Mouse (Mus musculus) erythroid progenitor cell, adult 5-6 weeks (primary cell): Measurements from ENCODE around the gene Polr2l. TPM values are rescaled to one million over a fixed set of nuclear protein-coding genes. Genes with fewer than 3 reads are reported as not detected.
"Not testable (repeated sequence)": the region's sequence is repeated elsewhere in the genome, so short reads cannot be mapped to it uniquely, and the experiment has no call there.

Source experiments
- ATAC-seq: replicated peaks from 2 replicates; pipeline ENCODE4 v1.8.0; 2016; ENCODE audit warnings: moderate number of reproducible peaks, mild to moderate bottlenecking, moderate TSS enrichment, inconsistent platforms; ENCODE audit not compliant: poor library complexity, low FRiP score, severe bottlenecking
- total RNA-seq, 2 experiments: library from RNA; stranded (forward) in 1 of 2; stranded (reverse) in 1 of 2; fragments of 150-400 nt in 1 of 2; fragments of 186-747, 209-891 nt in 1 of 2; gene quantifications; 2 replicates each; pipeline versions ENCODE4 v1.2.3 to v1.2.4; 2015 to 2017; ENCODE audit warnings: low replicate concordance in 2 of 2

Polr2l gene
- total RNA-seq, 2 experiments from 2014 or later, result 6.7 to 14.4 TPM

DNA sequence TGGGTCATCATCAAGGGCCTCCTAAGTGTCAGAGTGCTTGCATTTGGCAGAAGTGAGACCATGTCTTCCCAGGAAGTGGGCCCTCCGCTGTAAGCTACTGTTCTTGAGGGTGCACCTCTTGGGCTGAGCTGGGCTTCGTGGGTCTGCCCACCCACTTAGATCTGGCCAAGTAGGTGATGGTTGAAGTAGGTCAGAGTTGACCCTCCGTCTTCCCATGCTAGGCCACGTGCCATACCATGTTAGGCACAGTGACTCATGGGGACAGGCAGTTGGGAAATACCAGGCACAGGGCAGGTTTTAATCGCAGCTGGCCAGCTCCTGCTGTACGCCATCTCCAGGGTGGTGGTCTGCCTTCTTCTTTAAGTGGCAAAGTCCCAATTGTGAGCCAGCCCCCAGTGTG is 18.2 kb downstream of the Polr2l start:
- no peak for ATAC-seq

DNA sequence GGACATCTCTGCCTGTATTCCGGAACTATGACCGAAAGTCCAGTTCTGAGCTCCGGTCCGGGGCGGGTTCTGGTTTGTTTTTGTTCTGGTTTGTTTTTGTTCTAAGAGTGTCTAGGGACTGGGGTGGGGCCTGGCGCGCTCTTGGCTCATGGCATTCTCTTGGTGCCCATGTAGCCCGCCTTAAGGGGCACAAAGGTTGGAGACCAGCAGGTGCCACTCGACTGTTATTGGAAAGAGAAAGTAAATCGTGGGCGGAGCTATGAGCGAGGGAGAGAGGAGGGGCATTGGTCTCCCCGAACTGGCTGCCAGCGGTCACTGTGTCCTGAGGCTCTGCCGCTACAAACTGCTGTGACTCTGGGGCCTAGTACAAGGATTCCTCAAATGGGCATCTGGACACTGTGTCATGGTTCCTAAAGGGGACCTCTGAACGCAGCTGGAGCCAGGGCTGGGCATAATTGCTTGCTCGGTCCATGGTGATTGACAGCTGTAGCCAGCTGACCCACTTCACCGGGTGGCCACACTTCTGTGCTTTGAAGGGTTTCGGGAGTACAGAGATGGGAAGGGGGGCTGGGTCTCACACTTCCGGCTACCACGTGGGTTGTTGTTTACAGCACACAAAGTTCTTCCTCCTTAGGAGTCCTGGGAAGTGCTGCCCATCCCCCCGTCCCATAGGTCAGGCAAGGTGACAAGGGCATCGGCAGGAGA is 19.2 kb downstream of the Polr2l start:
- peak; percentile 73 for ATAC-seq

DNA sequence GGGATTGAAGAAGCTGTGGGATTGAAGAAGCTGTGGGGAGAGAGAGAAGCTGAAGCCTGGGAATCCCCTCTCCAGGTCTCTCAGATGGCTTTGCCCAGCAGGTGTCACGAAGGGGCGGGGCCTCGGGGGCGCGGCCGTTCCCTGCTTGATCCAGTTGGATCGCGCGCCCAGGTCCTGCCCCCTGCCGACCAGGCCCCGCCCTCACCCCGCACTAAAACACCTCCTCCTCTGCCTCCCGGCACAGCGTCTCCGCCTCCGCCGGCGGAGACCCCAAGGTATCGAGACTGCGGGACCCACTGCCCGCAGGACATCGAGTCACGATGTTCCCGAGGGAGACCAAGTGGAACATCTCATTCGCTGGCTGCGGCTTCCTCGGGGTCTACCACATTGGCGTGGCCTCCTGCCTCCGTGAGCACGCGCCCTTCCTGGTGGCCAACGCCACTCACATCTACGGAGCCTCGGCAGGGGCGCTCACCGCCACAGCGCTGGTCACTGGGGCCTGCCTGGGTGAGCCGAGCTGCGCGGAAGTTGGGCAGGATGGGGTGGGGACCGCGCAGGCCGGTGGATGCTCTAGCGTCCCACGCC is 19.9 kb downstream of the Polr2l start, which contains the start of gene Pnpla2:
Gene Pnpla2, plus strand, starts transcription at position 232 of the 585 bp plus-strand sequence.
- ATAC-seq, result peak; percentile 87

DNA sequence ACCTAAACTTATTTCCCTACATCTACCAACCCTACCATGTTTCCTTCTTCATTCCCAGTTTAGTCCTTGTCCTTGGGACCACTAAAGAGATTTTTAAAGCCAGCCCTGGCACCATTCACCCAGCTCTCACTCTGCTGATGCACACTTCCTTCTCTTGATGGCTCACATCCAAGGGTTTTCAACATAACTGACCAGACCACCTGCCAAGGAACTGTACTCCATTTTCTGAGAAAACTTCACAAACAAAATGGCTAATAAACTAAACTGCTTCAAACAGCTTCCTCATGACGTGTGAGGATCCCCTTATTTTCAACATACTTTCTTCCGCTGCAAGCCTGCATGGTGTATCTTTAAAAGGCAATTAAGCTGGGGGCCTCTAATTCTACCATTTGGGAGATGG is 21.3 kb downstream of the Polr2l start:
- no peak for ATAC-seq

DNA sequence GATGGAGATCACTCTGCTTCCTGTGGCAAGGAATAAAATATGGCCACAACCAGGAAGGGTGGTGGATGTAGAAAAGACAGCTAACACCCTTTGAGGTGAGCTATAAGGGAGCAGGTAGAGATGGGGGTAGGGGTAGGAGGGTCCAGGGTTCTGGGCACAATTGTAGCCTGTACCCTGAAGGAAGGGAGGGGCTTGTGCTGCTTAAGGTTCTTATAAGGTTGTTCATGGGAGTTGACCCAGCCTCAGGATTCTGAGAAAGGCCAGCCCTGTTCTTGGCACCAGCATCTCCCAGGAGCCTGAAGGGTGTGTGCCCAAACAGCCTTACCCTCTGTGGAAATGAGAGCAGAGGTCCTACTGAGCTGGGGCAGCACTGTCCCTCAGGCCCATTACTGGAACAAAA is 23.0 kb downstream of the Polr2l start:
- no peak for ATAC-seq

DNA sequence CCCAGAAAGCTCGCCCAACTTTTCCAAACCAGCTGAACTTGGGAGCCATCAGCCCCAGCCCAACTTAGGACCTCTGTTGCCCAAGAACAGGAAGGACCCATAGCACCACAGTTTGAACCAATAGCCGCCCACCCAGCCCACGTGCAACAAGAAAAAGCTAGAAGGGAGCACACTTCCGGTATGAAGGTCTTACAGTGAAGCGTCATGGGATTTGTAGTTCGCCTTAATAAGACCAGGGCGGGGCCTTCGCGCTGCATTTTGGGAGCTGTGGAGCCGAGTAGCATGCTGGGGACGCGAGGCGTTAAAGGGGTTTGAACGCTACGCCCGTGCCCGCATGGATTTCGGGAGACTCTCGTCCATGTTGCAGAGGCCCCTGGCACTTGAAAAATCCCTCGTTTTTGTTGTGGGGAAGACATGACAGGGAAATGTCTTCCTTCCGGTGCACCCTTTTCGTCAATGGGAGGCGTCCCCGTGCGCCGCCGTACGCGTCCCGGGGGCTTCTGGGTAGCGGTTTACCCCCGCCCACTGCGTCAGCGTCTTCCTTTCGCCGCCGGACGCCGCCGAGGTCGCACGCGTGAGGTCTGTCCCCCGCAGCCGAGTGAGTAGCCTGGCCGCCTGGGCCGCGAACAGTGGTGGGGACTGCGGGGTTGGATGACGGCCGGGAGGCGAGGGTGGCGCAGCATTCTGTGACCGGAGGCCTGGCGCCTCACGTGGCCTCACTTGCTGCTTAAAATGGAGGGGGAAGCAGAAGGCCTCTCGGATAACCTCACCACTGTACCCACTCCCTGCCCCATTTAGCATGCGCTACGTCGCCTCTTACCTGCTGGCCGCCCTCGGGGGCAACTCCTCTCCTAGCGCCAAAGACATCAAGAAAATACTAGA is 27.6 kb downstream of the Polr2l start, which contains the start of gene Rplp2:
Gene Rplp2, plus strand, starts transcription at position 261 of the 882 bp plus-strand sequence.
- peak; percentile 88 for ATAC-seq

- ATAC-seq, result not testable (repeated sequence)
Observed at GRCm38 (mm10) chr7:141446374-141446773, 28.6 kb downstream of the Polr2l start.

DNA sequence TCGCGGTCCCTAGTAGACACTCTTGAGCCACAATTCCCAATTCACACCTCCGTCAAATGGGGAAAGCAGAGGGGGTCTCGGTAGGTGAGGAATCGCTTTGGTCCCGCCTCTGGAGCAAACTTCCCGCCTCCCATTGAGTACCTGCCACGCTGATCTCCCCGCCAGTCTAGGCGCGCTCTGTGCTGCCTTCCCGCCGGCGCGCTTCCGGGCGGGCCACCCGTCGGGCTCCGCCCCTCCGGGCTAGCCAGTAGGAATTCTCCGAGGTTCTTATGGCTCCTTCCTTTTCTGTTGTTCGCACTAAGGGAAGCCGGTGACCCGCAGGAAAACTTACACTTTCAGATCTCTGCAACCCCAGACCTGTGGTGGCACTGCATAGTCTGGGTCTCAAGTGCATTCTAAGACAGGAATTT is 31.1 kb downstream of the Polr2l start, which contains the start of gene Pidd1:
Gene Pidd1, minus strand, starts transcription at position 198 of the 410 bp plus-strand sequence.
- peak; percentile 72 for ATAC-seq

DNA sequence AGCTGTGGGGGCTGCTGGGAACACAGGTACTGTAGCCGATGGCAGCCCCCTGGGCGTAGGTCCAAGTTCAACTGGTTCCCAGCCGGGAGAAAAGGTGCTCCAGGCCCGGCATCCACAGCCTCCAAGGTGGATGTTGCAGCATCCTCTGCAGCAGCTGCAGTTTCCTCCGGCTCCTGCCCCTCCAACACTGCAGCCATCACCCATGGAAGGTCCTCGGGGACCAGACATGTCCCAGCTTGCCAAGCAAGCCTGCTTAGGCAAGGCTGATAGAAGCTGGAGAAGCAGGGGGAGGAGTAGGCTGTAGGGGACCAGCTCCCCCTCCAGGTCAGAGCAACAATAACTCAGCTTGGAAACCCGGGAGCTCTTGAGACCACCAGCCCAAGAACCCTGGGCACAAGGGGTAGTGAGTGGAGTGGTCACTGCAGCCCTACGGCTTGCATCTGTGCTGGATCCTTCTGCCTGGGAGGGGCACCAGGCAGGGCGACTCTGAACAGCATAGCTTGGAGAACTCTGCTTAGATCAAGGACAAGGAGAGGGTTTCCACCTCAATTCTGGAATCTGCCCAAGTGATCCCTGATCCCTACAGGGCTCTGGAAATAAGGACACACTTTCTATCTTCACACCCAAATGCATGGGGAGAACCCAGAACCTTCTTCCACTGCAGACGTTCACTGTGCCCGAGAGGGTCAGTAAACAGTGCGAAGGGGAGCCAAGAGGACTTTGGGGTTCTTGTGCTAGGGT is 31.7 kb downstream of the Polr2l start:
- ATAC-seq, result peak; percentile 40

DNA sequence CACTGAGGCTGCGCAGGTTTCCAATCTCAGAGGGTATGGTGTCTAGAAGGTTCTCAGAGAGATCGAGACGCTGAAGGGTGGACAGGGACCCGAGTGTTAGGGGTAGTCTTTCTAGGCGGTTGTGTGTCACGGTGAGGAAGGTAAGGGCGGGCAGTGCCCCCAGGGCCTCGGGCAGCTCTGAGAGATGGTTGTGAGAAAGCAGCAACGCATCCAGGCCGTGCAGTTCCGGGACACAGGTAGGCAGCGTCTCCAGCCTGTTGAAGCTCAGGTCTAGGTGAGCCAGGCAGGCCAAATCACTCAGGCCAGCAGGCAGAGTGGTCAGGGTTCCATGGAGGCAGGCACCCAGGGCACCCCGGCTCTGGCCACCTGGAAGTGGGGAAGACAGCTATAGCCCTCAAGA is 32.7 kb downstream of the Polr2l start:
- no peak for ATAC-seq

- ATAC-seq, result no peak
Observed at GRCm38 (mm10) chr7:141441460-141441859, 33.5 kb downstream of the Polr2l start.

- no peak for ATAC-seq
Observed at GRCm38 (mm10) chr7:141440613-141441012, 34.3 kb downstream of the Polr2l start.

DNA sequence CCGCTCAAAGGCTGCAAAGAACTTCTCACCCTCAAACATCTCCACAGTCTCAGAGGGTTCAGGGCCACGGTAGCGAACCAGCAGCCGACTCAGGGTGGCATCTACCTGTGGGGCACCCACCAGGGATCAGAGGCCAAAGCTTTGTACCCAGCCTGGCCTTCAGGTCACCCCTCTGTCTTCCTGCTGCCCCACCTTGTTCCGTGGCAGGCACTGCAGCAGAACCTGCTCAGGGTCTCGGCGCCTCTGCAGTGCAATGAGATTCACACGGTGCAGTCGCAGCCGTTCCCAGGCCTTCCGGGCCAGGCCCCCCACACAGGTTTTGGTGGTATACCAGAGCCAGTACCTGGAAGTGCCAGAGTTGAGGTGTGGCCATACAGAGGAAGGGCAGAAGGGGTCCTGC is 35.1 kb downstream of the Polr2l start:
- ATAC-seq, result no peak

- no peak for ATAC-seq
Observed at GRCm38 (mm10) chr7:141439140-141439679, 35.7 kb downstream of the Polr2l start.

DNA sequence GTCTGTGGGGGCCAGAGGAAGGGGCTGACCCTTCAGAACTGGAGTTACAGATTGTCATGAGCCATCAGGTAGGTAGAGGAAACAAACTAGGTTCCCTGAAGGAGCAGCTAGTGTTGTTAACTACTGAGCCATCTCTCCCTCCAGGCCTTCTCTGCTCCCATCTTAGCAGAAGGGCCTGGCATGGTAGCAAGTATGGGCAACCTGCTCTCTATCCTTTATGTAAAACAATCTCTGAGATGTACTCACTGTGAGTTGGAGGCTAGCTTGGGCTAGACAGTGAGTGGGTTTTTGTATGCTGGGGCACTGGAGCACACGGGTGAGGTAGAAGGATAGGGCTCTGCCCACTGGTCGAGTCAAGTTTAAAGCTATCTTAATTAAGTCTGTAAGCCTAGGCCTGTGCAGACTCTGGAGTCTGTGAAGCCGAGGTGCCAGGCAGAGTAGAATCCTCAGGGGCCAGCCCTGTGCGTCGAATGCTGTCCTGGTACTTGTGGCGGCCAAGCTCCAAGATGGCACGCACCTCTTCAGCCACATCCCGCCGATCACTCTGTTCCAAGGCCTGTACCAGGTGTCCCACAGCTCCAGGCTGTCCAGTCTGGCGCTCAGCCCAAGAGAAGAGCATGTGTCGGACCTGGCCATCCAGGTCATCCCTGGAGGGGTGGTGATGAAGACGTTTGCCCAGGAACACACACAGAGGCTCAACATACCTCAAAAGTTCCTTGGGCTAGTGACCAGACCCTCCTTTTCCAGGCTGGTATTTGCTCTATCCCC is 36.5 kb downstream of the Polr2l start:
- ATAC-seq, result no peak

DNA sequence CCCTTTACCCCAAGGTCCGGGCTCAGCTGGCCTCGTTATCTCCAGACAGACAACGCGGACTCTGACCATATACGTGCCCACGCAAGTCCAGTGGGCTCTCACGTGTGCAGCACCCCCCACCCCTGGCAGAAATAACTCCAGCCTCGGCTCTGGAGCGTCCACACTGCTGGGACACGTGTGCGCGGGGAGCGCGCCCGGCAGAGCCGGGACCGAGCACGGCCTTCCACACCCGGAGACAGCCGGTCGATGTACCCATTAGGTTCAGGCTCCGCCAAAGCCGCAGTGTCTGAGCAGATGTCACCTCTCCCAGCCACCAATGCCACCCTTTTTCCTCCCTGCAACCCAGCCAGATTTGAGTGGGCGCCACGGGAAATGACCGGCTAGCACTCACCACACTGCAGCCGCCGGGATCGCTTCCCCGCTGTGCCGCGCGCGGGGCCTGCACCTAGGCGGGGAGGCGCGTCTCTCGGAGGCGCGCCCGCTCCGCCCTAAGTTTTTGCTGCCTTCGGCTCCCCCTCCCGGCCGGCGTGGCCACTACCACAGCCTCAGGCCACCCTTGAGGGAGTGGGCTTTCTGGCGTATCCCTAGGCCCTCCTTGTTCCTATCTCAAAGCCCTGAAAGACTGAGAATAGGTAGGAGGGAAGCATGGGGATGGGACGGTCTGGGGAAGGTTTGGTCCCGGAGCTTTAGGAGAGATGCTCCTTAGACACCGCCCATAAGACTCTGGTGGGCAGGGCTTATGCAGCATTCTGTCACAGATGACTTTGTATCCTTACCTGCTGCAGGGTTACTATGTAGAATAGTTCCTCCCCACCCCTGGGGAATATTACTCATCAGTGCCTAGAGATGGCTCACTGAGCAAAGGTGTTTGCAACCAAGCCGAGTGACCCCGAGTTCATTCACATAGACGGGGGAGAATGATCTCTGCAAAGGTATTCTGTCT is 37.5 kb downstream of the Polr2l start, which contains the start of gene Slc25a22:
Gene Slc25a22, minus strand, starts transcription at position 715 of the 943 bp plus-strand sequence.
- peak; percentile 75 for ATAC-seq

GRCm38 (mm10) chr7:141436523-141436892 is 38.4 kb downstream of the Polr2l start:
- no peak for ATAC-seq
